Mouse (Mus musculus) yolk sac, embryonic 10.5 days (tissue): ENCODE measurements around the gene Tenm4.

Experiments
- DNase-seq: peaks from one replicate; pipeline ENCODE4 v3.0.0-alpha.2; 2017; ENCODE audit warnings: low spot score

Gene Tenm4

GRCm38 (mm10) chr7:96341479-96341878 is 170.4 kb downstream of the Tenm4 start:
- DNase-seq, result no peak

GRCm38 (mm10) chr7:96342996-96343395 is 171.9 kb downstream of the Tenm4 start:
- DNase-seq, result no peak

- DNase-seq, result no peak
Observed at GRCm38 (mm10) chr7:96343667-96344066, 172.6 kb downstream of the Tenm4 start.

GRCm38 (mm10) chr7:96352671-96353070 is 181.6 kb downstream of the Tenm4 start:
- no peak for DNase-seq

GRCm38 (mm10) chr7:96356285-96356811 is 185.3 kb downstream of the Tenm4 start:
- DNase-seq, result peak; percentile 9

- no peak for DNase-seq
Observed at GRCm38 (mm10) chr7:96357550-96357949, 186.5 kb downstream of the Tenm4 start.

GRCm38 (mm10) chr7:96363311-96363710 is 192.3 kb downstream of the Tenm4 start:
- DNase-seq, result no peak

- DNase-seq, result no peak
Observed at GRCm38 (mm10) chr7:96369947-96370346, 198.9 kb downstream of the Tenm4 start.

GRCm38 (mm10) chr7:96374004-96374663 is 203.1 kb downstream of the Tenm4 start:
- no peak for DNase-seq

- DNase-seq, result no peak
Observed at GRCm38 (mm10) chr7:96375507-96375906, 204.5 kb downstream of the Tenm4 start.

GRCm38 (mm10) chr7:96383686-96384528 is 212.9 kb downstream of the Tenm4 start:
- DNase-seq, result no peak

GRCm38 (mm10) chr7:96384726-96385500 is 213.9 kb downstream of the Tenm4 start:
- DNase-seq, result no peak

- DNase-seq, result no peak
Observed at GRCm38 (mm10) chr7:96385850-96386249, 214.8 kb downstream of the Tenm4 start.

GRCm38 (mm10) chr7:96390034-96390670 is 219.1 kb downstream of the Tenm4 start:
- DNase-seq, result no peak

GRCm38 (mm10) chr7:96390894-96391293 is 219.8 kb downstream of the Tenm4 start:
- no peak for DNase-seq

GRCm38 (mm10) chr7:96391797-96392472 is 220.9 kb downstream of the Tenm4 start:
- no peak for DNase-seq

- no peak for DNase-seq
Observed at GRCm38 (mm10) chr7:96392600-96392999, 221.6 kb downstream of the Tenm4 start.

- no peak for DNase-seq
Observed at GRCm38 (mm10) chr7:96397940-96398339, 226.9 kb downstream of the Tenm4 start.

- no peak for DNase-seq
Observed at GRCm38 (mm10) chr7:96400411-96400810, 229.4 kb downstream of the Tenm4 start.

GRCm38 (mm10) chr7:96406630-96407214 is 235.7 kb downstream of the Tenm4 start:
- no peak for DNase-seq
